Comparison of ENCODE assay signal across 10 mouse cellular contexts in genomic region chr11:62223416-62223815, GRCm38 (mm10). TPM values are rescaled to one million over a fixed set of nuclear protein-coding genes. Genes with fewer than 3 reads are reported as not detected.
"Had no signal": no experiment of that assay in that cellular context is flagged by ENCODE, and none has a peak within 500 bp of the region (broad histone marks: within the 10 kb centered on the region; RNA-seq: fewer than 3 reads in every experiment).

No protein-coding gene starts in this region.

- H3K36me3 ChIP-seq: limb, embryonic 15.5 days; neural tube, embryonic 15.5 days had no signal

- DNase-seq: kidney, adult 9 months; kidney, postnatal 10 days; kidney, postnatal 4 days; thymus, postnatal 4 days had no signal

- H3K27me3 ChIP-seq: limb, embryonic 15.5 days; midbrain, embryonic 12.5 days; neural tube, embryonic 15.5 days had no signal

- H3K4me1 ChIP-seq: midbrain, embryonic 12.5 days; neural tube, embryonic 15.5 days had no signal

- H3K27ac ChIP-seq: limb, embryonic 15.5 days; liver, embryonic 14.5 days; midbrain, embryonic 12.5 days; neural tube, embryonic 15.5 days; stomach, postnatal 0 days had no signal

- H3K4me3 ChIP-seq: limb, embryonic 15.5 days; midbrain, embryonic 12.5 days; neural tube, embryonic 15.5 days had no signal

RNA-seq across cellular contexts. Expression of gene Adora2b, which starts 25.4 kb away (rescaled TPM):
- total RNA-seq: megakaryocyte-erythroid progenitor cell, adult 5-6 weeks had no signal
